Mouse (Mus musculus) CD4-positive, CD25-positive, alpha-beta regulatory T cell, adult 2 months (primary cell): ENCODE results near the gene Gm37240.

Source experiments
- DNase-seq: peaks from one replicate; pipeline ENCODE4 v3.0.0-alpha.2; 2012; ENCODE audit warnings: low read depth, low spot score

Gene Gm37240

DNA sequence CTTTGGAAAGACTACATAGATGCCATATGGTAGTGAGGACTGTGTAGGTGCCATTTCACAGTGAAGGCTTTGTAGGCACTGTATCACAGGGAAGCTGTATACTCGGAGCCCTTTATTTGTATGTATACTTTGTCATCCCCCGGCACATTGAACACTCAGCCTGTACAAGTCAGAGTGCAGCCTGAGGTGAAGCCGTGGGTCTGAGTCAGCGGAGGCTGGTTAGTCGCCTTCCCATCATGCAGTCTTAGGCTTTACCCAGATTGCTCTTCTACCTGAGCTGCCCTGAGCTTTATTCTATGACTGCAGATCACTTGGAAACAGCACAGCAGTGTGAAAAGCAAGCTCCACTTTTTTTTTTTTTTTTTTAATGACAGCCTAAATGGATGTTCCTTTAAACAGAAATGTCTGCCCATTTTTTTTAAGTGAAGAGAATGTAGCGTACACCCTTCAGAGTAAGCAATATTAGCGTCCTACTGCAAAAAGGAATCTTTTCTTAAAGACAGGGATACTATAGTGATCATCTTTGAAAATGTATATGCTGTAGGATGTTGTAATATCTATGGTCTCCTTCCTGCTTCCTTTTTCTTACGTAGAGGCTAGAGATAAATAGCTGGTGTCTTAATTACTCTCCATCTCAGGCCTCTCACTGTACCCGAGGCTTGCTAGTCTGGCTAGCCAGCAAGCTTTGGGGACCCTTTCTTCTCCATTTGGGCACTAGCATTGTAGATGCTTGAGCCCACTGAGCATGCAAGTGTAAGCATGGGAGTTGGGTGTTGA is 969.2 kb downstream of the Gm37240 start:
- no peak for DNase-seq

GRCm38 (mm10) chr3:84914284-84914683 is 973.0 kb downstream of the Gm37240 start:
- no peak for DNase-seq

DNA sequence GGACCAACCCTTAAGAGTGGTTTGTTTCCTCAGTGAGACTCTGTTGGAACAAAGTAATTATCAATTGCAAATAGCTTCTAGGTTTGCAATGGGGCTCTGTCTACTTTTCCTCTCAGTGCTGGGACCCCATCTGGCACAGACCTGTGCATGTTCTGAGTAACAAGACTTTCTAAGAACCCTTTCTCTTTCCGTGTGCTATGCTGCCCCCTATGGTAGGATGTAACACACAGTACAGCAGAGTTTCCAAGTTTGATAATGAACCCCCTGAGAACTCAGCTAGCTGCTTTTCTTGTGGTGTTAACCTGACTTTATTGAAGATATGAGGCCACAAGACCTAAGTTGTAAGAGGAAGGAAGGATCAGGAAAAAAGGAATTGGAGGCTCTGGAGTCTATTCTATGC is 980.8 kb downstream of the Gm37240 start:
- DNase-seq, result peak; percentile 73

GRCm38 (mm10) chr3:84897952-84898351 is 989.4 kb downstream of the Gm37240 start:
- DNase-seq, result no peak

GRCm38 (mm10) chr3:84890983-84891382 is 996.3 kb downstream of the Gm37240 start:
- DNase-seq, result no peak

GRCm38 (mm10) chr3:84889648-84890047 is 997.7 kb downstream of the Gm37240 start:
- DNase-seq, result peak; percentile 46

- peak; percentile 11 for DNase-seq
These were observed 1003.4 kb downstream of the Gm37240 start for GRCm38 (mm10) chr3:84883817-84884483.

- DNase-seq, result no peak
These were observed 1011.1 kb downstream of the Gm37240 start for GRCm38 (mm10) chr3:84876211-84876610.

DNA sequence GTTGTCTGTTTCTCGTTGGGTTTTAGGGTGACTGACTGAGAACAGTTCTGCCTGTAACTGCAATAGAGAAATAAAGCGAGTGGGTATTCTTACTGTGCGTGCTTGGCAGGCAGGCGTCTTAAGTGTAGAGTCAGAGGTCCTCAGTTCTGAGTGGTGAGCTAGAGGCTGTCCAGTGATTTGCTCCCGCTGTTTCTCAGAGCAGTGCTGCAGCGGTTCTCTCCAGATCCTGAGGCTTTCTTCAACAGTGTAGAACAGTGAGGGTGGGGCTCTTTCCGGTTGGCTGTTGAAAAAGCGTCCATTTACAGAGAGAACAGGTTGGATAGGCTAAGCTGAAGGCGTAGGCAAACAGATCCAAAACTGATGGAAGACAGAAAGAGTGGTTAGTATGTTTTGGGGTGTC is 1012.0 kb downstream of the Gm37240 start:
- no peak for DNase-seq

GRCm38 (mm10) chr3:84870126-84870525 is 1017.2 kb downstream of the Gm37240 start:
- no peak for DNase-seq

GRCm38 (mm10) chr3:84867991-84868390 is 1019.3 kb downstream of the Gm37240 start:
- no peak for DNase-seq

GRCm38 (mm10) chr3:84867434-84867975 is 1019.8 kb downstream of the Gm37240 start:
- DNase-seq, result no peak

- no peak for DNase-seq
These were observed 1020.5 kb downstream of the Gm37240 start for GRCm38 (mm10) chr3:84866866-84867265.

GRCm38 (mm10) chr3:84865684-84866083 is 1021.6 kb downstream of the Gm37240 start:
- no peak for DNase-seq

GRCm38 (mm10) chr3:84861817-84862216 is 1025.5 kb downstream of the Gm37240 start:
- DNase-seq, result peak; percentile 18

DNA sequence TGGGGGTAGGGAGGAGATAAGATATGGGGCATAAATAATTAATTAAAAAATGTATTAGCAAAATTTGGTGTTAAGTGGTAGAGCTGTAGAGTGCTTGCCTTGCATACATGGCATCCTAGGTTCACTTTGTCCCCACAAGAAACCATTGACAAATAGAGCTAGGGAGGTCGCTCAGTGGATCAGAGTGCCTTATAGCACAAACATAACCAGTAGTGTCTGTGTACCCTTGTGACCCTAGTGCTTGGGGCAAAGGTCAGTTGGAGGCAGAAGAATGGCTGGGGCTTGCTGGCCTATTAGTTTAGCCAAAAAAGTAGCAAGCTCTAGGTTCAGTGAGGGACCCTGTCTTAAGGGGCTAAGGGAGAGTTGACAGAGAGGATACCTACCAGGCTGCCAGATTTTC is 1026.6 kb downstream of the Gm37240 start:
- DNase-seq, result no peak

DNA sequence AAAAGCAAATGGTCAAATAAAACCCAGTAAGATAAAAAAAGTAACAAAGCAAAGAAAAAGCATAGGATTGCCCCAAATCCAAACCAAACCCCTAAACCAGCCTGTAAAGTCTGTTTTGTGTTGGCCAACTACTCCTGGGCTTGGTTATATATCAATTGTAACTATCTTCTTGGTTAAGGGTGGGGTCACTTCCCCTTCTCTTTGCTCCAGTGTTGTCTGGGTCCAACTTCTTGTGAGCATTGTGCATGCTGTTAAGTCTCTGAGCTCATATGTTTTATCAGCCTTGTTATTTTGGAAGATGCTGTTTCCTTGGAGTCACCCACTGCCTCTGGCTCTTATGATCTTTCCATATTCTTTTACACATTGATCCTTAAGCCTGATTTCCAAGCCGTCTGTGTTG is 1032.9 kb downstream of the Gm37240 start:
- DNase-seq, result no peak

GRCm38 (mm10) chr3:84852877-84853276 is 1034.4 kb downstream of the Gm37240 start:
- peak; percentile 16 for DNase-seq

GRCm38 (mm10) chr3:84851801-84852200 is 1035.5 kb downstream of the Gm37240 start:
- no peak for DNase-seq

DNA sequence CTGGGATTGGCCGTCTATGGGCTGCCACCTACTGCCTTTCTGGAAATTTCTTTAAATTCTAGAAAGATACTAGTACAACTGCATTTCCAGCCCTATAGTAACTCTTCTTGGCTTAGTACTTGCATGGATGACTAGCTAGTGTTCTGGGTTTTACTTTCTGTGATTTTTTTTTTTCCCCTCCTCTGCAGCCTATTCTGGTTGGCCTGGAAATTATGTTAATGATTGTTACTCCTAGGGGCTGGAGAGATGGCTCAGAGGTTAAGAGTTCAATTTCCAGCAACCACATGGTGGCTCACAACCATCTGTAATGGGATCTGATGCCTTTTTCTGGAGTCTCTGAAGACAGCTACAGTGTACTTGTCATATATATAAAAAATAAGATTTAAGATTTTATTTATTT is 1036.9 kb downstream of the Gm37240 start:
- no peak for DNase-seq

GRCm38 (mm10) chr3:84848798-84849197 is 1038.5 kb downstream of the Gm37240 start:
- DNase-seq, result peak; percentile 69

DNA sequence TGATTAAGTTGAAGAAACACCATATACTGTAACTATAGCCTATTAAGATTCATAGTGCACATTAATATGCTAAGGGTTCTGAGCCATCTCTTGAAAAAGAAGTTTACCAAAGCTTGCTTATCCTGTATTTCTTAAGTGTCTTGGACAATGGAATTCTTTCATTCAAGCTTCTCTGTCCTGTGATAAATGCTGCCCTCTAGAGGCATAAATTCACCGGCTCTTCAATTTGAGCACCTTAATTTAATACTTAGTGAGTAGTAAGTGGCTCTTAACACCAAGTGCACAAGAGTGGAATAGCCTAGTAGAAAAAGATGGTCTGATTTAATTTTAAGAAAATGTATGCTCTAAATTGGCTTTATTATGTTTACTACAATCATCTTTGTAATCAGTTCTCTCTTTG is 1043.7 kb downstream of the Gm37240 start:
- DNase-seq, result peak; percentile 75

DNA sequence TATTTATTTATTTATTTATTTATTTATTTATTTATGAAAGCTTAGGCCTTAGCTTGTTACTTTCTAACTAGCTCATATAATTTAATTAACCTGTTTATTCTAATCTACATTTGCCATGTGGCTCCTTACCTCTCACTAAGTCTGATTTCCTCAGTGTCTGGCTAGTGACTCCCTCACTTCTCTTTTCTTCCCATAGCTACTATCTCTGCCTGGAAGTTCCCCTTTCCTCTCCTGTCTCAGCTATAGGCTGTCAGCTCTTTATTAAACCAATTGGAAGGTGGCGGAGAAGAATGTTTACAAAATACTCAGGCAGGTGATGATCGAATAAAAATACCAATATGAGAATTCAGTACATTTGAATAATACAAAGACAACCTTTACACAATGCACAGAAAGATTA is 1044.5 kb downstream of the Gm37240 start:
- no peak for DNase-seq
